Mouse (Mus musculus): ENCODE data around the gene Ralgapa2. TPM values are rescaled to one million over a fixed set of nuclear protein-coding genes. Genes with fewer than 3 reads are reported as not detected.

The Ralgapa2 gene
- polyA plus RNA-seq, 1 experiment from 2014 or later, result 8.6 TPM

- peak overlapping the region; percentile 87 for H3K9ac ChIP-seq (ENCODE audit: low read length)
- H3K36me3 ChIP-seq (ENCODE audit: control insufficient read depth, insufficient read depth, low read length), result no peaks in the 10 kb centered on the region
- DNase-seq (ENCODE audit: low spot score) (no peak), ATAC-seq (ENCODE audit: insufficient read depth, low FRiP score, low TSS enrichment) (no peak)
- H3K4me2 ChIP-seq (ENCODE audit: low read depth), result peak overlapping the region; percentile 72
- no peaks in the 10 kb centered on the region for H3K4me1 ChIP-seq (ENCODE audit: control insufficient read depth, insufficient read depth, low read length)
- no peaks in the 10 kb centered on the region for H3K27me3 ChIP-seq (ENCODE audit: control insufficient read depth, insufficient read depth, low read length)
- H3K4me3 ChIP-seq (ENCODE audit: low read depth, low read length), result peak overlapping the region; percentile 86
- H3K27ac ChIP-seq (ENCODE audit: low read depth, low read length), result no peak overlapping the region
- WGBS, result 0% methylated on average over 21 of the region's 22 CpGs
- H3K9me3 ChIP-seq (ENCODE audit: control insufficient read depth, low read length), result no peaks in the 10 kb centered on the region
Measured at GRCm38 (mm10) chr2:146511401-146511865, 711 bp downstream of the Ralgapa2 start.

DNA sequence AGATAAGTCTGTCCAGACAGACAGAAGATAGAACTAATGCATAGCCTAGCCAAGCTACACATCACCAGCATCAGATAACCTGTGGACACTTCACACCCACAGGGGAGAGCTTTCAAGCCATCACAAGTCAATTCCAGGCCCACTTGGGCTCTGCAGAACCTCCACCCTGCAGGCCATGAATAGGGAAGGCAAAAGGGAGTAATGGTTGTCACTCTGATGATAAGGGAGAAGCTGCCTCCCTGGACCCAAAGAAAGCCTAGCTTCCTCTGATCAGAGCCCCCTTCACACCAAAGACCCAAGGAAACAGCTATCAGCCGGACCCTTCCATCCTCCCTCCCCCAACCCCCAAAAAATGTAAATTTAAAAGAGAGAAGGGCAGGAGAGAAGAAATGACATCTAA lies 1.4 kb downstream of the Ralgapa2 start:
- H3K9ac ChIP-seq (ENCODE audit: low read length), result no peak overlapping the region
- no peak for DNase-seq (ENCODE audit: low spot score)
- no peak overlapping the region for H3K27ac ChIP-seq (ENCODE audit: low read depth, low read length)
- 31% methylated on average over 1 of the region's 1 CpGs for WGBS
- ATAC-seq (ENCODE audit: insufficient read depth, low FRiP score, low TSS enrichment), result no peak
- H3K4me2 ChIP-seq (ENCODE audit: low read depth), result peak overlapping the region; percentile 72
- H3K4me1 ChIP-seq (ENCODE audit: control insufficient read depth, insufficient read depth, low read length), result no peaks in the 10 kb centered on the region
- H3K4me3 ChIP-seq (ENCODE audit: low read depth, low read length), result peak overlapping the region; percentile 86; the same call in 1 of the 2 replicates
- no peaks in the 10 kb centered on the region for H3K9me3 ChIP-seq (ENCODE audit: control insufficient read depth, low read length)
- no peaks in the 10 kb centered on the region for H3K36me3 ChIP-seq (ENCODE audit: control insufficient read depth, insufficient read depth, low read length)
- H3K27me3 ChIP-seq (ENCODE audit: control insufficient read depth, insufficient read depth, low read length), result no peaks in the 10 kb centered on the region

DNA sequence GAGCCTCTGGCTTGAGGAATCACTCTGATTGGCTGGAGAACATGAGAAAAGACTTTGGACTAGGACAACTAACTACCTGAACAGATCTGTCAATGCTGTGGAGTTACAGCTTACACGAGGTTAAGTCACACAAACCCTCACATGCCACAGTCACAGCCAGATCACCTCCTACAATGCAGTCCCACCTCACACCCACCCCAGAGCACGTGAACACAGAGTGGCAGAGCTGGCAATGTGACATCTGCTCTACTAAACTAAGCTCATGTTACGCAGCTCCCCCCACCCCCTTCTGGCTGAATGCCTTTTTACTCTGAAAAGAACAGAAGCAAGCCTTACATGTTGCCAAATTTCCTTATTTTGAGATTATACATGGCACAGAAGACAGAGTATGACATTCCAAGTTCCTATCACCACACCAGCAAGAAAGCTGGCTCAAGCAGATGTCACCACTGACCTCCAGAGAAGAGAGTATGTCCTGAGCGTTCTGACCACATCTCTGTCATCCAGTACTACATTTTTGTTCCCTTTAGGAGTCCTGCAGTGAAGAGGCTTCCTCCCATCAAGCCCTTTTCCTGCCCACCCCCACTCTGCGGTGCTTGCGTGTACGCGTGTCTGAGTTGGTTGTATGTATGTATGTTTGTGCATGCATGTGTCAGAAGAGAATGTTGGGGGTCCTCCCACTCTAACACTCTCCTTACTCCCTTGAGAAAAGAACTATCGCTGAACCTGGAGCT lies 9.4 kb downstream of the Ralgapa2 start:
- ATAC-seq (ENCODE audit: insufficient read depth, low FRiP score, low TSS enrichment), result no peak
- 72% methylated on average over 9 of the region's 9 CpGs for WGBS
- no peak for DNase-seq (ENCODE audit: low spot score)

DNA sequence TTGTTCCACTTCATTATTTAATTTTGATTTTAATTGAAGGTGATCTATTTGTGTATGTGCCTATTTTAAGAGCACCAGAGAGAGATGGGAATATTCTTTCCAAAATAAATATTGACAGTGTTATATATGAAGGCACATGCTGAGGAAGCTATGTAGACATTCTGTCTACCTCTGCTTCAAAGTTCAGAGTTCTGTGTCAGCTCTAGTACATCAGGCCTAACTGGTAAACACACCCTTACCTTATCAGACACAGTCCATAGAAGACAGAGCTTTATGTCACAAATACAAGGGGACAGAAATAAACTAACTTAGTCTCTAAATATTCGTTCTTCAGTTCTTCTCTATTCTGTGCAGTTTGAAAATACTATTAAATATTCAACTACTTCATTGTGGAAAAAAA lies 12.1 kb downstream of the Ralgapa2 start:
- 87% methylated on average over 1 of the region's 1 CpGs for WGBS

More for the DNA sequence above, 9.4 kb downstream of the Ralgapa2 start:
- Histone ChIP-seq H3K9ac (ENCODE audit: low read length) (no peak overlapping the region), H3K27ac (ENCODE audit: low read depth, low read length) (no peak overlapping the region), H3K27me3 (ENCODE audit: control insufficient read depth, insufficient read depth, low read length) (no peaks in the 10 kb centered on the region), H3K36me3 (ENCODE audit: control insufficient read depth, insufficient read depth, low read length) (no peaks in the 10 kb centered on the region), H3K9me3 (ENCODE audit: control insufficient read depth, low read length) (no peaks in the 10 kb centered on the region), H3K4me2 (ENCODE audit: low read depth) (no peak overlapping the region), H3K4me1 (ENCODE audit: control insufficient read depth, insufficient read depth, low read length) (no peaks in the 10 kb centered on the region), H3K4me3 (ENCODE audit: low read depth, low read length) (no peak overlapping the region)

GRCm38 (mm10) chr2:146499111-146499510 lies 13.0 kb downstream of the Ralgapa2 start:
- 96% methylated on average over 1 of the region's 1 CpGs for WGBS
- Histone ChIP-seq H3K27ac (ENCODE audit: low read depth, low read length) (no peak overlapping the region), H3K27me3 (ENCODE audit: control insufficient read depth, insufficient read depth, low read length) (no peaks in the 10 kb centered on the region), H3K9me3 (ENCODE audit: control insufficient read depth, low read length) (no peaks in the 10 kb centered on the region), H3K36me3 (ENCODE audit: control insufficient read depth, insufficient read depth, low read length) (no peaks in the 10 kb centered on the region), H3K4me1 (ENCODE audit: control insufficient read depth, insufficient read depth, low read length) (no peaks in the 10 kb centered on the region), H3K4me3 (ENCODE audit: low read depth, low read length) (no peak overlapping the region), H3K4me2 (ENCODE audit: low read depth) (no peak overlapping the region), H3K9ac (ENCODE audit: low read length) (no peak overlapping the region)
- DNase-seq (ENCODE audit: low spot score), result no peak
- no peak for ATAC-seq (ENCODE audit: insufficient read depth, low FRiP score, low TSS enrichment)

More for the DNA sequence above, 12.1 kb downstream of the Ralgapa2 start:
- ATAC-seq (ENCODE audit: insufficient read depth, low FRiP score, low TSS enrichment), result no peak
- no peak for DNase-seq (ENCODE audit: low spot score)
- Histone ChIP-seq H3K27ac (ENCODE audit: low read depth, low read length) (no peak overlapping the region), H3K4me2 (ENCODE audit: low read depth) (no peak overlapping the region), H3K4me1 (ENCODE audit: control insufficient read depth, insufficient read depth, low read length) (no peaks in the 10 kb centered on the region), H3K9ac (ENCODE audit: low read length) (no peak overlapping the region), H3K9me3 (ENCODE audit: control insufficient read depth, low read length) (no peaks in the 10 kb centered on the region), H3K36me3 (ENCODE audit: control insufficient read depth, insufficient read depth, low read length) (no peaks in the 10 kb centered on the region), H3K27me3 (ENCODE audit: control insufficient read depth, insufficient read depth, low read length) (no peaks in the 10 kb centered on the region), H3K4me3 (ENCODE audit: low read depth, low read length) (no peak overlapping the region)

- no peak overlapping the region for H3K9ac ChIP-seq (ENCODE audit: low read length)
- no peaks in the 10 kb centered on the region for H3K27me3 ChIP-seq (ENCODE audit: control insufficient read depth, insufficient read depth, low read length)
- ATAC-seq (ENCODE audit: insufficient read depth, low FRiP score, low TSS enrichment) (no peak), DNase-seq (ENCODE audit: low spot score) (no peak)
- no peaks in the 10 kb centered on the region for H3K9me3 ChIP-seq (ENCODE audit: control insufficient read depth, low read length)
- no peak overlapping the region for H3K4me2 ChIP-seq (ENCODE audit: low read depth)
- no peak overlapping the region for H3K4me3 ChIP-seq (ENCODE audit: low read depth, low read length)
- 89% methylated on average over 6 of the region's 6 CpGs for WGBS
- no peaks in the 10 kb centered on the region for H3K36me3 ChIP-seq (ENCODE audit: control insufficient read depth, insufficient read depth, low read length)
- no peaks in the 10 kb centered on the region for H3K4me1 ChIP-seq (ENCODE audit: control insufficient read depth, insufficient read depth, low read length)
- no peak overlapping the region for H3K27ac ChIP-seq (ENCODE audit: low read depth, low read length)
Measured at GRCm38 (mm10) chr2:146498298-146498697, 13.8 kb downstream of the Ralgapa2 start.

DNA sequence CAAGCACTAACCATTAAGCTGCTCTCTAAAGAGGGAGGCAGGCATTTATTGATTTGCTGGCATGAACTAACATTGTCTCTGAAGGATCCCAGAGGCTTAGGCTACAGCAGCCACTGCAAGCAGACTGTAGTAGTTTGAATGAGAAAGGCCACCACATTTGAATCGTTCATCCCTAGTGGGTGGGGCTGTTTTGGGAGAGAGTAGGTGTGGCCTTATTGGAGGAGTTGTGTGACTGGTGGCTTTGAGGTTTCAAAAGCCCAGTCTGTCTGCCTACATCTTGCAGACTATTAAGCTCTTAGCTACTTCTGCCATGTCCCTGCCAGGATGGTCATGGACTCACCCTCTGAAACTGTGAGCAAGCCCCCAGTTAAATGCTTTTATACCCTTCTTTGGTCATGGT lies 15.1 kb downstream of the Ralgapa2 start:
- Histone ChIP-seq H3K4me3 (ENCODE audit: low read depth, low read length) (no peak overlapping the region), H3K9me3 (ENCODE audit: control insufficient read depth, low read length) (no peaks in the 10 kb centered on the region), H3K4me1 (ENCODE audit: control insufficient read depth, insufficient read depth, low read length) (no peaks in the 10 kb centered on the region), H3K27me3 (ENCODE audit: control insufficient read depth, insufficient read depth, low read length) (no peaks in the 10 kb centered on the region), H3K36me3 (ENCODE audit: control insufficient read depth, insufficient read depth, low read length) (no peaks in the 10 kb centered on the region), H3K27ac (ENCODE audit: low read depth, low read length) (no peak overlapping the region), H3K9ac (ENCODE audit: low read length) (no peak overlapping the region), H3K4me2 (ENCODE audit: low read depth) (no peak overlapping the region)
- DNase-seq (ENCODE audit: low spot score) (no peak), ATAC-seq (ENCODE audit: insufficient read depth, low FRiP score, low TSS enrichment) (no peak)
- WGBS, result 26% methylated on average over 1 of the region's 1 CpGs

DNA sequence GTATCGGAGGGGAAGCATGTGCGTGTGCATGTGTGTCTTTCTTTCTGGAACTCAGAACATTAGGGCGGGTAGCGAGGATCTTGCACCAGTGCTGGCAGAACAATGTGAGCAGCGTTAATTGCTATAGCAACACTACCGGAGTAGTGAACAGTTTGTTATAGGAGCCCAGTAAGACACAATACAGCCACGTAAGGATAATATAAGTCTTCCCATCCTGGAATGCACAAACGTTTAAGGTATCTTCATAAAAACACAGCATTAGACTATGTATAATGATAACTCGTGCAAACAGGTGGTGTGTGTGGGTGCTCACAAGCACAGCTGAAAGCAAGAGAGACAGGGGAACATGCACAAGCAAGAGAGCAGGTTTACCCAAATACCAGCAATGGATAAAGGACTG lies 16.4 kb downstream of the Ralgapa2 start:
- WGBS, result 78% methylated on average over 9 of the region's 9 CpGs
- H3K4me3 ChIP-seq (ENCODE audit: low read depth, low read length), result no peak overlapping the region
- H3K27me3 ChIP-seq (ENCODE audit: control insufficient read depth, insufficient read depth, low read length), result no peaks in the 10 kb centered on the region
- DNase-seq (ENCODE audit: low spot score) (no peak), ATAC-seq (ENCODE audit: insufficient read depth, low FRiP score, low TSS enrichment) (no peak)
- no peaks in the 10 kb centered on the region for H3K36me3 ChIP-seq (ENCODE audit: control insufficient read depth, insufficient read depth, low read length)
- H3K9ac ChIP-seq (ENCODE audit: low read length), result no peak overlapping the region
- no peaks in the 10 kb centered on the region for H3K4me1 ChIP-seq (ENCODE audit: control insufficient read depth, insufficient read depth, low read length)
- no peak overlapping the region for H3K27ac ChIP-seq (ENCODE audit: low read depth, low read length)
- no peaks in the 10 kb centered on the region for H3K9me3 ChIP-seq (ENCODE audit: control insufficient read depth, low read length)
- no peak overlapping the region for H3K4me2 ChIP-seq (ENCODE audit: low read depth)

- H3K36me3 ChIP-seq (ENCODE audit: control insufficient read depth, insufficient read depth, low read length), result no peaks in the 10 kb centered on the region
- H3K9me3 ChIP-seq (ENCODE audit: control insufficient read depth, low read length), result no peaks in the 10 kb centered on the region
- no peak overlapping the region for H3K4me3 ChIP-seq (ENCODE audit: low read depth, low read length)
- 95% methylated on average over 1 of the region's 1 CpGs for WGBS
- DNase-seq (ENCODE audit: low spot score), result no peak
- no peaks in the 10 kb centered on the region for H3K27me3 ChIP-seq (ENCODE audit: control insufficient read depth, insufficient read depth, low read length)
- H3K4me2 ChIP-seq (ENCODE audit: low read depth), result no peak overlapping the region
- H3K27ac ChIP-seq (ENCODE audit: low read depth, low read length), result no peak overlapping the region
- H3K4me1 ChIP-seq (ENCODE audit: control insufficient read depth, insufficient read depth, low read length), result no peaks in the 10 kb centered on the region
- H3K9ac ChIP-seq (ENCODE audit: low read length), result no peak overlapping the region
- ATAC-seq (ENCODE audit: insufficient read depth, low FRiP score, low TSS enrichment), result no peak
Measured at GRCm38 (mm10) chr2:146493354-146493946, 18.7 kb downstream of the Ralgapa2 start.
